Mouse (Mus musculus): ENCODE measurements around the gene Zeb2.

- no peak for TF ChIP-seq POLR2A (IDR thresholded peaks at IDR 0.05; ENCODE audit: low read depth, low read length)
- no peak for TF ChIP-seq CTCF (conservative IDR thresholded peaks at IDR 0.05; ENCODE audit: insufficient read depth, insufficient read length, low read depth, low read length)
Observed at GRCm38 (mm10) chr2:44978038-44978437, 139.2 kb downstream of the Zeb2 start.
